Mouse (Mus musculus) monocyte, adult 2 months (primary cell): ENCODE data around the gene Ugt1a9.

ENCODE experiments used
- DNase-seq, 2 experiments: peaks; one replicate each; pipeline ENCODE4 v3.0.0; 2022; ENCODE audit warnings: low spot score in 2 of 2, low read depth in 1 of 2

Gene Ugt1a9

GRCm38 (mm10) chr1:88257681-88258080, 187.1 kb downstream of the Ugt1a9 start:
- no peak for DNase-seq

- DNase-seq: no peak
These were observed 187.8 kb downstream of the Ugt1a9 start for GRCm38 (mm10) chr1:88258361-88258760.

DNA sequence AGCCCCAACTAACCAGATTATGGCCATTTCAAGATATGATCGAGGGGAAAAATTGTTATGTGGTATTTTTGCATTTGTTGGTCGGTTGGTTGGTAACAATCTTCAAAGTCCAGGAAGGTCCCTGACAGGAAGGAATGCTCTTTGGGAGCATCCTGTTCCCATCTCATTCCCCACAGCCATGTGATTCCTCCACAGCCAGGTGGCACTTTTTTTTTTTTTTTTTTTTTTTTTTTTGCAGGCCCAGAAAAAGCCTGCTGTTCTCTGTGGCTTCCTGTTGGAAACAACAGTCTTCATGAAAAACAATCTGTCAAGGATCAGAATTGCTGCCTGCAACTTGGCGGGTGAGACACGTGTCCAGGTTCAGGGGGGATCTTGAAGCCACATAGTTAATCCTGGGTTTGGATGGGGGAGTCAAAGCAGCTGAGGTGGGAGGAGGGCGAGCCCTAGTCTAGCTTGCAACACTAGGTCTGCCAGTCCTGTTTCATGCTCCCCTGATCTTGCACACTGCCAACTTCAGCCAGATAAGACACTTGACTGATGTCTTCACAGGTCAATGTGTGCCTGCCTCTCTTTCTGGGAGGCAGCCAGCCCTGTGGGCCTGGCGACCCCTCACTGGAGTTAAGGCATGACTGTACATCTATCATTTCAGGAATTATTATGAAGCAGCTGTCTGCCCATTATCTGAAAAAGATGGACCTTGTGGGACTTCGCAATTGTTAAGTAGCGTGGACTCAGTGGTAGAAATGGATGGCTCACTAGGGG, 188.5 kb downstream of the Ugt1a9 start:
- no peak for DNase-seq

DNA sequence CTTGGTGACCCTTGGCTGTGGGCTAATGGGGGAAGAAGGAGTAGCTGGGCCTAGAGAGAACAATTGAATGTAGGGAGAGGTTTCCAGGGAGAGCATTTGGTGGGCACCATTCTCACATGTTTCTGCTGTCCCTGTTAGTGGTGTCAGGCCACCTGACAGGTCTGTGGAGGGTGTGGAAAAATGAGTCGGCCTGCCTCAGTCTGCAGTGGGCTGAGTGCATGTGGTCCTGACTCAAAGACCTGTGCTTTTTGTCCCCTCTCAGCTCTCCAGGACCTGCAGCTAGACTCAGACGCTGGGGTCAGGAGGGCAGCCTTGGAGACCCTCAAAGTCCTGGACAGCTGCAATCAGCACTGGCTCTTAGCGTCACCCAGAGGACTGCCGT, 189.0 kb downstream of the Ugt1a9 start:
- no peak for DNase-seq

GRCm38 (mm10) chr1:88260114-88260513, 189.5 kb downstream of the Ugt1a9 start:
- DNase-seq: no peak

DNA sequence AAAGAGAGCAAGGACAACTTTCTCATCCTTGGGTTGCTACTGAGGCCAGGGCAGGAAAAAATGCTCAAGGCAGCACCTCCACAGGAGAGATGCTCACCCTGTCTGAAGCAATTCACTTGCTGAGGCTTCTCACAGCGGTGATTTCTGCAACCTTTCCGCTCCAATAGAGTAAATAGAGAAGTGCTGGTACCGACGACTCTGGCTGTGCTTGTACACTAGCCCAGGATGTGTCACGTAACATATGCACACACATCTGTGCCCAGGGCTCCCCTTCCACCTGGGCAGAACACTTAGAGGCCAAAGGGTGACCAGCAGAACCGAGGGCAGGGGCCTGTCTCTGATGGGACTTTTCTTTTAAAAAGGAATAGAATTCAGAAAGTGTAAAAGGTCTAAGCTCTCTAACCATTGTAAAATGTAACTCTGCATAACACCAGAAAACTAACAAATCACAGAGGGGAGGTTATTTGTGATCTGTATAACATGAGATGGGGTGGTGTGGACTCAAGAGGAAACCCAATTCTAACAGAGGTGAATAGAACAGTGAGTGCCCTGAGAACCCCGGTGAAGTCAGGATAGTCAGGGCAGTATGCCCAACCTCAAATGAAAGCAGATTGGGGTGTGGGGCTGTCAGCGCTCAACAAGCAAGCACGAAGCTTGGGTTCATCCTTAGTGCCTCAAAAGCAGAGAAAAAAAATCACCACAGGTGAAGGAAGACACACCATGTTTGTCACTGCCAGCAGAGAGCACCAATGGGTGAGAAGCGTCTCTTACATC, 190.2 kb downstream of the Ugt1a9 start:
- DNase-seq: no peak

DNA sequence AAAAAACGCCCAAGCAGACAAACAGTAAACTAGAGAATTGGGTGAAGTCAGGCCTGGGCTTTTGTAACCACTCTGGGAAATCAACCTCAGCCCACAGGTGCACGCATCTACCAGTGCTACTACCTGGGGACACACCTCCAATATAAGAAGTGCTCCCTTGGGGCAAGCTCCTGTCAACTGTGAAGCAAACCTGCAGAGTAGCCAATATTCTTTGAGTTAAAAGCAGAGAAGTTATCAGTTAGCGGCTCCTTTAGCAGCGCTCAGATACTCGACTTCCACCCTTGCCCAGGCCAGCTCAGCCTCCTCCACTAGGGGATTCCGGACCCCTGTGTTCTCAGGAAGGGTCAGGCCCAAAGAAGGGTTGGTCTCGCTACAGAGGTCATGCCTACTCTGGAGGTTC, 191.1 kb downstream of the Ugt1a9 start:
- DNase-seq: no peak

DNA sequence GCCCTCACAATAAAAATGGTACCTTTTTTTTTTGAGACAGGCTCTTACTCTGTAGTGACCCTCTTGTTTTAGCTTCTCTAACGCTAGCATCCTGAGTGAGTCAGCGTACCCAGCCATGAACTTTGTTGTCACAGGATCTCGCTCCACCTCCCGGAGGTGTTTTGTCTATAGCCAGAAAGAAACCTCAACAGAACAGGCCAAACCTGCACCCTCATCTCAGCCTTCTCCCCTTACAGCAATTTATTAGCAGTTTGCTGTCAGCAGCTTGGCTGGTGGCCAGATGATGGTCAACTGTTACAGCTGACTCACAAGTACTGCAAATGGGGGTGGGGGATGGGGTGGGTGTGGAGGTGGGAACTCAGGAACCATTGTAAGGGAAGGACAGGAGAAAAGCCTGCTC, 191.7 kb downstream of the Ugt1a9 start:
- no peak for DNase-seq

DNA sequence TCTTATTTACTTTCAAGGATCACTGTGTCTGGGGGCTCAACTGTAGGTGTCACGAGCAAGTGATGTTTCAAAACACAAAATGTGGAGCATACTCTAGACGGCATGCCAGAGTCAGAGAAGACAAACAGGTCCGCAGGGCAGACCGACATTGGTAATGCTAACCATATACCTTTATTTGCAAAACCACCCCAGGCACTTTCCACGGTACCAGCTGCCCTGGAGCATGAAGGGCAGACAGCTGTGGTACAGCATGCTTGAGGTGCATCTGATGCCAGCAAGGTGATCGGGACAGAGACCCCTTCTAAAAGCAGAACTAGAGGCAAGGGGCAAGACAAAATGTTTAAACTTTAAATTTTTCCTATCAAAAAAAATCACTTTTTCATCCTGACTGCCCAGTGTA, 192.4 kb downstream of the Ugt1a9 start:
- no peak for DNase-seq

DNA sequence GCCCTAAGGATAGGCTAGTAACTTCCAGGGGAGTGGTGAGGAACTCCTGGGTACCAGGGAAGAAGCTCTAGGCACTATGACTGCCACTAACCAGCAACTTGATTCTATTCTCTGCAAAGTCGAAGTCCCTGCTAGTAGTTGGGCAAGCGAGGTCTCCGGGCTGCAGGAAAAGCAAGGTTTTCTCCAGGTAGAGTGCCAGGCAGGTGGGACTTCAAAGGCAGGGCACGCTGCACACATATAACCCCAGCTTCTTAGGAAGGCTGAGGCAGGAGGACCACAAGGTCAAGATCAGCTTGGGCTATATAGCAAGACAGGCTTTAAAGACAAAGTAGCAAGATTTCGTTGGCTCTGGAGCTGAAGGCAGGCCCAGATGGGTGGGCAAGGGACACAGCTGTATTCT, 193.2 kb downstream of the Ugt1a9 start:
- DNase-seq: no peak

DNA sequence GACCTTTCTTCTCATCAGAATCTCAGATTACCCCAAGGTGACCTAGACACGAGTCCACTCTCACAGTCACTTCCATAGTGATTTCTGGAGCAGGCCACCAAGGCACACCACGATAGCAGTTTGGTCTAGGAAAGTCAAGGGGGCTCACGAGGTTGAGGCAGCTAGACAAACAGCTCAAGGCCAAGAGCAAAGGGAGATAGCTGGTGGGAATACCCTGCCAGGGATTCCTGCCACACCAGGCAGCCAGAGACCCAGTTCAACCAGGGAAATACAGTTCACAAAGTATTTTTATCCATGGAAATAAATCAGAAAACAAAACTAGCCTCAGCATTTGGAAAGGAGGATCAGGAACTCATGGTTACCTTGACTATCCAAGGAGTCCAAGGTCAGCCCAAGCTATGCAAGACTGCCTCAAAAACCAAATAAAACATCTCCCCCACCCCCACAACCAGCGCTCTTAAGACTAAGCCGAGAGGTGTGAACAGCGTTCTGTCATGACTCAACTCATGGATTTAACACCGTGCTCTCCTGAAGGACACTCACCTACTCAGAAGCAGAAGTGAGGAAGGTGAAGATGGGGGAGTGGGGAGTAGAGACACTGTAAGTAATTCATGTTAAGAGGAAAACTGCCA, 193.8 kb downstream of the Ugt1a9 start:
- no peak for DNase-seq

DNA sequence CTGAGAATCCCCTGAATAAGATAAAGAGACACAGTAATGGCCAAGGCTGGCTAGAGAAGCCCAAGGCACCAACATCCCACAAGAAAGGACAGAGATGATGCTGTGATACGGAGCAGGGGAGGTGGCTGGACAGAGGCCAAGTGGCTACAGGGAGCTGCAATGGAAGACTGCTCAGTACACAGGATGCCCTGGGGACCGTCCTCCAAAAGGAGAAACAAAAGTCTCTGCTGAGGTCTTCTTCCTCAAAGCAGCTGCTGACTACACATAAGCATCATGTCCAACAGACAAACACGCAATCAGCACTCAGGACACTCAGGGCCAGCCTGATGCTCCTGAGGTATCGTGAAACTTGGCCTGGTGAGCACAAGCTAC, 194.3 kb downstream of the Ugt1a9 start:
- DNase-seq: no peak

DNA sequence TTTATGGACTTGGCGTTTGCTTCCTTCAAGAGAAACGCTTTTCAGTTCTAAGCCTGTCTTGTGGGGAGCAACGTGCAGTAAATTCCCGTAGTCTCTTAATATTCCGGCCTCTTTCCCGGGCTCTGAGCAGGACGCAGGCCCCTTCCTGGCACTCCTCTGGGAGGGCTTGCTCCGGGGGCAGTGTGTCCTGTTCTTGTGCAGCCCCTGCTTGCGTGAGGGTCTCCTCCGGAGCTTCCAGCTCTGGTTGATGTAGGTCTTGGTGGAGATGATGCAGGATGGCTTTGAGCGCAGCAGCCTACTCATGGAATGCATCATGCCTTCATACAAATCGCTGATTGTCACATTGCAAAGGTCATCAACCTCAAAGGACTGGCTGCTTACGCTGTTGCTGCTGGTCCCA, 195.5 kb downstream of the Ugt1a9 start:
- DNase-seq: no peak

DNA sequence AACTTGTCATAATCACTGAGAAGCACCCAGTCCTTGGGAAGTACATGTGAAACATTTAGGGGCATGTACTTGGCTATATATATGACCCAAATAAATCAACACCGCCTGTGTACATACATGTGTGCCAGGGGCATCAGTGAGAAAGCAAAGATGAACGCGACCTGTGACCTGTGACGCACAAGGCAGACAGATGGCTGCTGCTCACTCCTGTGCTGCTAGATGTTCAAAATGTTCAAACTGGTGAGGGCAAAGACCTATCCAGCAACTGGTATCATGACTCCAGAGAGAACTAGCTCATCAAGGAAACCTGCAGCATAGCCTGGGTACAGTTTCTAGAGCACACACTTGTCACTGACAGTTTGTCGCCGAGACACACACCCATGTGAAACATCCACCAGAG, 196.9 kb downstream of the Ugt1a9 start:
- no peak for DNase-seq

DNA sequence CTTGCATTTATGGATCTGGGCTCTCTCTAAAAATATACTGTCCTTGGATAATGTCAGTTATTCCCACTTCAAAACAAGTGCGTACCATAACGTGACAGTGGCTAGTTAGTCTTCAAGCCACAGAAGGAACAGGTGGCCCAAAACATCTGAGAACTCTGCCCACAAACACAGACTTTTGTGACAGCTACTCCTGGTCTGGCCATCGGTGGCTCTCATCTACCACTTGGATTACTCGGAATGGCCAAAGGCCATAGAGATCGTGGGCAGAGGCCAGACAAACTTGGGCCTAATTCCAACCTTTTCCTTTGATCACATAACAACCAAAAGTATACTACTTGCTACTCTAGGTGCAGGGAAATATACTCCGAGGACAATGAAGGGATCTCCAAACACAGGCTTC, 197.5 kb downstream of the Ugt1a9 start:
- DNase-seq: no peak
